Mouse (Mus musculus) ES-E14 (cell line): ENCODE results near the gene Mypn. TPM values are rescaled to one million over a fixed set of nuclear protein-coding genes. Genes with fewer than 3 reads are reported as not detected.
A peak's percentile ranks its signal among the peaks of the same experiment; 100 is the strongest.

ENCODE experiments used
- DNase-seq: peaks from one replicate; pipeline ENCODE4 v3.0.0-alpha.2; 2013; ENCODE audit warnings: low read depth, low spot score
- H3K27ac ChIP-seq: 2 replicates; pipeline ENCODE4 v1.5.1; 2012; ENCODE audit warnings: low read depth, mild to moderate bottlenecking, low read length, moderate library complexity, mixed read lengths; ENCODE audit not compliant: poor library complexity, insufficient read depth, severe bottlenecking
- H3K36me3 ChIP-seq: 2 replicates; pipeline ENCODE4 v1.6.1; 2012; ENCODE audit warnings: mild to moderate bottlenecking, low read length, moderate library complexity, mixed read lengths; ENCODE audit not compliant: control insufficient read depth, poor library complexity, insufficient read depth, severe bottlenecking
- H3K4me1 ChIP-seq, 2 experiments: fragments of 150-350 bp in 1 of 2; sonication (generic) in 1 of 2; 2 replicates each; pipeline ENCODE4 v1.6.1; 2012; ENCODE audit warnings: low read length in 2 of 2, mild to moderate bottlenecking in 1 of 2, mixed read lengths in 1 of 2; ENCODE audit not compliant: control insufficient read depth in 2 of 2, insufficient read depth in 2 of 2, poor library complexity in 1 of 2
- H3K4me3 ChIP-seq, 2 experiments: fragments of 150-350 bp in 1 of 2; sonication (generic) in 1 of 2; 2 replicates each; pipeline ENCODE4 v1.5.1; 2012; ENCODE audit warnings: low read length in 2 of 2, low read depth in 1 of 2, mild to moderate bottlenecking in 1 of 2, mixed read lengths in 1 of 2; ENCODE audit not compliant: insufficient read depth in 1 of 2, poor library complexity in 1 of 2, severe bottlenecking in 1 of 2
- H3K9ac ChIP-seq: 2 replicates; pipeline ENCODE4 v1.6.1; 2012; ENCODE audit warnings: low read depth, mild to moderate bottlenecking, low read length, mixed read lengths; ENCODE audit not compliant: poor library complexity, insufficient read depth, severe bottlenecking
- H3K9me3 ChIP-seq: fragments of 150-350 bp; sonication (generic); 2 replicates; pipeline ENCODE4 v1.6.1; 2012; ENCODE audit warnings: low read depth, mild to moderate bottlenecking, low read length; ENCODE audit not compliant: control insufficient read depth, insufficient read depth
- CHD2 ChIP-seq: IDR thresholded peaks from 2 replicates; pipeline ENCODE4 v1.6.1; 2014; ENCODE audit warnings: mild to moderate bottlenecking, low read depth, low read length, inconsistent platforms
- HCFC1 ChIP-seq: IDR thresholded peaks from 2 replicates; pipeline ENCODE4 v1.6.1; 2012; ENCODE audit warnings: low read length, inconsistent platforms, borderline replicate concordance; ENCODE audit not compliant: insufficient read depth
- MAFK ChIP-seq: IDR thresholded peaks from 2 replicates; pipeline ENCODE4 v1.6.1; 2014; ENCODE audit warnings: mild to moderate bottlenecking, low read depth, low read length, inconsistent platforms; ENCODE audit not compliant: insufficient read depth
- ZC3H11A ChIP-seq: IDR thresholded peaks from 2 replicates; pipeline ENCODE4 v1.6.1; 2012; ENCODE audit warnings: low read depth, mild to moderate bottlenecking, inconsistent platforms, low read length, borderline replicate concordance
- ZNF384 ChIP-seq: IDR thresholded peaks from 2 replicates; pipeline ENCODE4 v1.6.1; 2012; ENCODE audit warnings: low read depth, low read length, inconsistent platforms
- in situ Hi-C, 2 experiments: fragments of 600-800 bp; cut with MboI; formaldehyde crosslinking; loops; one replicate each; pipeline ENCODE4 v1.15.1; 2025; ENCODE audit warnings: low sequenced_read_pairs in 2 of 2, inconsistent platforms in 1 of 2; ENCODE audit not compliant: unreplicated experiment in 2 of 2
- total RNA-seq: library from RNA; depleted of rRNA; stranded (reverse); fragments of 300-350 nt; gene quantifications from 2 replicates; pipeline ENCODE4 v1.2.3, GENCODE M21; 2012

Gene Mypn
- total RNA-seq, 1 experiment = 1.1 TPM

- Histone ChIP-seq H3K9ac (no peak overlapping the region), H3K4me3 (no peak overlapping the region), H3K4me1 (no peaks in the 10 kb centered on the region), H3K27ac (no peak overlapping the region), H3K36me3 (no peaks in the 10 kb centered on the region), H3K9me3 (no peaks in the 10 kb centered on the region)
- in situ Hi-C loops = no loop called here
- DNase-seq = no peak
- TF ChIP-seq ZC3H11A (no peak), MAFK (no peak), CHD2 (no peak), ZNF384 (no peak), HCFC1 (no peak)
These were observed 75.5 kb downstream of the Mypn start for GRCm38 (mm10) chr10:63128256-63128655.

- in situ Hi-C loops = no loop called here
- no peak overlapping the region for H3K27ac ChIP-seq
These were observed 76.6 kb downstream of the Mypn start for GRCm38 (mm10) chr10:63127156-63127555.

GRCm38 (mm10) chr10:63126116-63126515 lies 77.6 kb downstream of the Mypn start:
- Histone ChIP-seq H3K4me3 (no peak overlapping the region), H3K9ac (no peak overlapping the region), H3K4me1 (no peaks in the 10 kb centered on the region; a peak in 1 of 4 replicates), H3K36me3 (no peaks in the 10 kb centered on the region), H3K9me3 (no peaks in the 10 kb centered on the region), H3K27ac (no peak overlapping the region)
- in situ Hi-C loops = no loop called here
- no peak for TF ChIP-seq CHD2
- no peak for TF ChIP-seq HCFC1
- TF ChIP-seq ZNF384 = no peak
- TF ChIP-seq ZC3H11A = no peak
- TF ChIP-seq MAFK = no peak
- no peak for DNase-seq

More at GRCm38 (mm10) chr10:63127156-63127555, 76.6 kb downstream of the Mypn start:
- no peak overlapping the region for H3K4me3 ChIP-seq
- H3K9me3 ChIP-seq = no peaks in the 10 kb centered on the region
- no peak for DNase-seq
- H3K9ac ChIP-seq = no peak overlapping the region
- H3K36me3 ChIP-seq = no peaks in the 10 kb centered on the region
- no peaks in the 10 kb centered on the region for H3K4me1 ChIP-seq
- TF ChIP-seq ZNF384 = no peak
- TF ChIP-seq HCFC1 = no peak
- TF ChIP-seq CHD2 = no peak
- no peak for TF ChIP-seq MAFK
- no peak for TF ChIP-seq ZC3H11A

GRCm38 (mm10) chr10:63125343-63125742 lies 78.4 kb downstream of the Mypn start:
- TF ChIP-seq ZC3H11A = no peak
- TF ChIP-seq HCFC1 = no peak
- no peak for TF ChIP-seq MAFK
- Histone ChIP-seq H3K9me3 (no peaks in the 10 kb centered on the region), H3K9ac (no peak overlapping the region), H3K27ac (no peak overlapping the region), H3K4me3 (no peak overlapping the region), H3K4me1 (no peaks in the 10 kb centered on the region; a peak in 1 of 4 replicates), H3K36me3 (no peaks in the 10 kb centered on the region)
- DNase-seq = peak; percentile 76
- in situ Hi-C loops = no loop called here

GRCm38 (mm10) chr10:63124016-63124415 lies 79.7 kb downstream of the Mypn start:
- in situ Hi-C loops = no loop called here
- no peak for DNase-seq

More at GRCm38 (mm10) chr10:63124016-63124415, 79.7 kb downstream of the Mypn start:
- H3K9me3 ChIP-seq = no peaks in the 10 kb centered on the region
- TF ChIP-seq ZC3H11A (no peak), CHD2 (no peak), ZNF384 (no peak), MAFK (no peak), HCFC1 (no peak)
- H3K9ac ChIP-seq = no peak overlapping the region
- no peaks in the 10 kb centered on the region; a peak in 1 of 4 replicates for H3K4me1 ChIP-seq
- no peak overlapping the region for H3K4me3 ChIP-seq
- H3K27ac ChIP-seq = no peak overlapping the region
- H3K36me3 ChIP-seq = no peaks in the 10 kb centered on the region
